Mouse (Mus musculus): ENCODE results near the gene Coa3. TPM values are rescaled to one million over a fixed set of nuclear protein-coding genes. Genes with fewer than 3 reads are reported as not detected.

The Coa3 gene
- polyA plus RNA-seq, 1 experiment = 21.1 TPM

GRCm38 (mm10) chr11:101314567-101314966 lies 35.7 kb upstream of the Coa3 start:
- TF ChIP-seq GATA1 (IDR thresholded peaks at IDR 0.05; ENCODE audit: borderline replicate concordance, low read length) (no peak), FLI1 (IDR thresholded peaks at IDR 0.05; ENCODE audit: low read length) (no peak)

GRCm38 (mm10) chr11:101312150-101312549 lies 33.2 kb upstream of the Coa3 start:
- Histone ChIP-seq H3K4me1 (peaks cover 25% of the 10 kb centered on the region), H3K36me3 (replicated peaks; ENCODE audit: low read length) (no peaks in the 10 kb centered on the region), H3K27me3 (replicated peaks) (peaks cover 8% of the 10 kb centered on the region), H3K4me3 (replicated peaks) (no peak overlapping the region), H3K9me3 (peaks cover 8% of the 10 kb centered on the region)
- TF ChIP-seq GATA1 (IDR thresholded peaks at IDR 0.05; ENCODE audit: borderline replicate concordance, low read length) = no peak
- no peak for TF ChIP-seq FLI1 (IDR thresholded peaks at IDR 0.05; ENCODE audit: low read length)

More at GRCm38 (mm10) chr11:101314567-101314966, 35.7 kb upstream of the Coa3 start:
- H3K9me3 ChIP-seq = peaks cover 3% of the 10 kb centered on the region; the same call in 1 of the 2 replicates
- H3K27me3 ChIP-seq (replicated peaks) = no peaks in the 10 kb centered on the region
- H3K4me1 ChIP-seq = peaks cover 36% of the 10 kb centered on the region
- H3K36me3 ChIP-seq (replicated peaks; ENCODE audit: low read length) = peaks cover 20% of the 10 kb centered on the region
- no peak overlapping the region for H3K4me3 ChIP-seq (replicated peaks)

GRCm38 (mm10) chr11:101311083-101311482 lies 32.2 kb upstream of the Coa3 start:
- Histone ChIP-seq H3K27me3 (replicated peaks) (peaks cover 13% of the 10 kb centered on the region), H3K36me3 (replicated peaks; ENCODE audit: low read length) (no peaks in the 10 kb centered on the region), H3K4me1 (peaks cover 19% of the 10 kb centered on the region), H3K4me3 (replicated peaks) (no peak overlapping the region), H3K9me3 (peaks cover 8% of the 10 kb centered on the region)
- TF ChIP-seq FLI1 (IDR thresholded peaks at IDR 0.05; ENCODE audit: low read length) (no peak), GATA1 (IDR thresholded peaks at IDR 0.05; ENCODE audit: borderline replicate concordance, low read length) (no peak)

- TF ChIP-seq FLI1 (IDR thresholded peaks at IDR 0.05; ENCODE audit: low read length) (no peak), GATA1 (IDR thresholded peaks at IDR 0.05; ENCODE audit: borderline replicate concordance, low read length) (no peak)
- Histone ChIP-seq H3K27me3 (replicated peaks) (peaks cover 13% of the 10 kb centered on the region), H3K4me1 (peaks cover 7% of the 10 kb centered on the region; the same call in 1 of the 2 replicates), H3K36me3 (replicated peaks; ENCODE audit: low read length) (no peaks in the 10 kb centered on the region), H3K9me3 (peaks cover 8% of the 10 kb centered on the region), H3K4me3 (replicated peaks) (no peak overlapping the region)
These were observed 28.8 kb upstream of the Coa3 start for GRCm38 (mm10) chr11:101307744-101308143.

- Histone ChIP-seq H3K4me1 (peaks cover 39% of the 10 kb centered on the region), H3K4me3 (replicated peaks) (peak within 1 kb of the TSS; percentile 95), H3K9me3 (no peaks in the 10 kb centered on the region), H3K36me3 (replicated peaks; ENCODE audit: low read length) (peaks cover 35% of the 10 kb centered on the region), H3K27me3 (replicated peaks) (peaks cover 6% of the 10 kb centered on the region)
- TF ChIP-seq GATA1 (IDR thresholded peaks at IDR 0.05; ENCODE audit: borderline replicate concordance, low read length) (no peak), FLI1 (IDR thresholded peaks at IDR 0.05; ENCODE audit: low read length) (no peak)
These were observed 23.3 kb upstream of the Coa3 start, which contains the start of gene Becn1 for GRCm38 (mm10) chr11:101302004-101302798. Gene Becn1 (minus strand): TSS chr11:101302286.

GRCm38 (mm10) chr11:101301299-101302003 lies 22.5 kb upstream of the Coa3 start:
- Histone ChIP-seq H3K4me1 (peaks cover 39% of the 10 kb centered on the region), H3K4me3 (replicated peaks) (peak overlapping the region; percentile 95), H3K27me3 (replicated peaks) (peaks cover 2% of the 10 kb centered on the region), H3K9me3 (no peaks in the 10 kb centered on the region), H3K36me3 (replicated peaks; ENCODE audit: low read length) (peaks cover 42% of the 10 kb centered on the region)
- TF ChIP-seq FLI1 (IDR thresholded peaks at IDR 0.05; ENCODE audit: low read length) (no peak), GATA1 (IDR thresholded peaks at IDR 0.05; ENCODE audit: borderline replicate concordance, low read length) (no peak)

- no peaks in the 10 kb centered on the region for H3K9me3 ChIP-seq
- H3K4me3 ChIP-seq (replicated peaks) = peak overlapping the region; percentile 95
- TF ChIP-seq GATA1 (IDR thresholded peaks at IDR 0.05; ENCODE audit: borderline replicate concordance, low read length) (no peak), FLI1 (IDR thresholded peaks at IDR 0.05; ENCODE audit: low read length) (no peak)
- peaks cover 48% of the 10 kb centered on the region for H3K36me3 ChIP-seq (replicated peaks; ENCODE audit: low read length)
- no peaks in the 10 kb centered on the region for H3K27me3 ChIP-seq (replicated peaks)
- peaks cover 39% of the 10 kb centered on the region for H3K4me1 ChIP-seq
These were observed 22.0 kb upstream of the Coa3 start for GRCm38 (mm10) chr11:101300881-101301280.

GRCm38 (mm10) chr11:101295191-101295590 lies 16.3 kb upstream of the Coa3 start:
- peaks cover 22% of the 10 kb centered on the region for H3K4me1 ChIP-seq
- no peak for TF ChIP-seq GATA1 (IDR thresholded peaks at IDR 0.05; ENCODE audit: borderline replicate concordance, low read length)
- TF ChIP-seq FLI1 (IDR thresholded peaks at IDR 0.05; ENCODE audit: low read length) = no peak
- H3K27me3 ChIP-seq (replicated peaks) = no peaks in the 10 kb centered on the region
- H3K9me3 ChIP-seq = no peaks in the 10 kb centered on the region
- H3K4me3 ChIP-seq (replicated peaks) = no peak overlapping the region
- H3K36me3 ChIP-seq (replicated peaks; ENCODE audit: low read length) = peaks cover 100% of the 10 kb centered on the region

- no peaks in the 10 kb centered on the region for H3K9me3 ChIP-seq
- H3K27me3 ChIP-seq (replicated peaks) = no peaks in the 10 kb centered on the region
- no peaks in the 10 kb centered on the region; the same call in 1 of the 2 replicates for H3K4me1 ChIP-seq
- TF ChIP-seq FLI1 (IDR thresholded peaks at IDR 0.05; ENCODE audit: low read length) = no peak
- no peak for TF ChIP-seq GATA1 (IDR thresholded peaks at IDR 0.05; ENCODE audit: borderline replicate concordance, low read length)
- no peak overlapping the region for H3K4me3 ChIP-seq (replicated peaks)
- H3K36me3 ChIP-seq (replicated peaks; ENCODE audit: low read length) = peaks cover 99% of the 10 kb centered on the region
These were observed 12.3 kb upstream of the Coa3 start for GRCm38 (mm10) chr11:101291231-101291630.

- Histone ChIP-seq H3K36me3 (replicated peaks; ENCODE audit: low read length) (peaks cover 80% of the 10 kb centered on the region), H3K4me3 (replicated peaks) (no peak overlapping the region), H3K9me3 (no peaks in the 10 kb centered on the region), H3K4me1 (no peaks in the 10 kb centered on the region), H3K27me3 (replicated peaks) (no peaks in the 10 kb centered on the region)
- TF ChIP-seq GATA1 (IDR thresholded peaks at IDR 0.05; ENCODE audit: borderline replicate concordance, low read length) = no peak
- no peak for TF ChIP-seq FLI1 (IDR thresholded peaks at IDR 0.05; ENCODE audit: low read length)
These were observed 8.4 kb upstream of the Coa3 start for GRCm38 (mm10) chr11:101287306-101287705.

Data from megakaryocyte, embryonic 14.5 days (primary cell).